Mouse (Mus musculus) ES-E14 (cell line): ENCODE results near the gene Cbs.
"Not testable (repeated sequence)": the region's sequence is repeated elsewhere in the genome, so short reads cannot be mapped to it uniquely, and the experiment has no call there.

Experiments used
- CHD2 ChIP-seq: IDR thresholded peaks from 2 replicates; pipeline ENCODE4 v1.6.1; 2014; ENCODE audit warnings: mild to moderate bottlenecking, low read depth, low read length, inconsistent platforms
- HCFC1 ChIP-seq: IDR thresholded peaks from 2 replicates; pipeline ENCODE4 v1.6.1; 2012; ENCODE audit warnings: low read length, inconsistent platforms, borderline replicate concordance; ENCODE audit not compliant: insufficient read depth
- MAFK ChIP-seq: IDR thresholded peaks from 2 replicates; pipeline ENCODE4 v1.6.1; 2014; ENCODE audit warnings: mild to moderate bottlenecking, low read depth, low read length, inconsistent platforms; ENCODE audit not compliant: insufficient read depth
- ZC3H11A ChIP-seq: IDR thresholded peaks from 2 replicates; pipeline ENCODE4 v1.6.1; 2012; ENCODE audit warnings: low read depth, mild to moderate bottlenecking, inconsistent platforms, low read length, borderline replicate concordance

DNA sequence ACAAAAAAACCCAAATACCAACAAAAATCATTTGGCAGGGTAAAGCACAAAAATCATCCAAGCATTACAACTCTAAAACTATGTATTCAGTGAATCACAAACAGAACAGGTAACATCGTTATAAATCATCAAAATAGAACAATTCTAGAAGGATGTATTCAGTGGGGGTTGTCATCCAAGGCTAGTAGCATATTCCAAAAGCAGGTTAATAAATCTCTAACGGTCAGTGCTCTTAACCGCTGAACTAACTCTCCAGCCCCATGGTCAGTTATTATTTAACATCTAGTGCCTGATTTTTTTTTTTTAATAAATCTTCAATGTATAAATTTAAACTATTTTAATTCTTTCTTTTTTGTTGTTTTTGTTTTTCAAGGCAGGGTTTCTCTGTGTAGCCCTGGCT, 27.9 kb downstream of the Cbs start:
- TF ChIP-seq ZC3H11A, HCFC1, MAFK, CHD2: not testable (repeated sequence)
